Mouse (Mus musculus) neural tube, embryonic 11.5 days (tissue): ENCODE results near the gene Clec2e. TPM values are rescaled to one million over a fixed set of nuclear protein-coding genes. Genes with fewer than 3 reads are reported as not detected.
"Not testable (repeated sequence)": the region's sequence is repeated elsewhere in the genome, so short reads cannot be mapped to it uniquely, and the experiment has no call there.

Experiments
- ATAC-seq: fragments of 200-750 bp; cut with Nextera tagmentation; 2 replicates; pipeline ENCODE4 v1.8.0; 2017; ENCODE audit warnings: moderate number of reproducible peaks, mild to moderate bottlenecking, moderate TSS enrichment, moderate library complexity; ENCODE audit not compliant: insufficient read depth, low FRiP score, low TSS enrichment
- DNase-seq: peaks from one replicate; pipeline ENCODE4 v3.0.0-alpha.2; 2015; ENCODE audit warnings: low spot score
- H3K27ac ChIP-seq: fragments of 300-500 bp; sonication (generic); 2 replicates; pipeline ENCODE4 v1.5.1; 2014; ENCODE audit warnings: low read depth, mild to moderate bottlenecking, low read length
- H3K27me3 ChIP-seq: fragments of 300-500 bp; sonication (generic); 2 replicates; pipeline ENCODE4 v1.6.1; 2014; ENCODE audit warnings: mild to moderate bottlenecking, low read length, mixed read lengths; ENCODE audit not compliant: control insufficient read depth, insufficient read depth
- H3K36me3 ChIP-seq: fragments of 300-500 bp; sonication (generic); 2 replicates; pipeline ENCODE4 v1.6.1; 2014; ENCODE audit warnings: mild to moderate bottlenecking, low read length, moderate library complexity, mixed read lengths; ENCODE audit not compliant: control insufficient read depth, insufficient read depth
- H3K4me1 ChIP-seq: fragments of 300-500 bp; sonication (generic); 2 replicates; pipeline ENCODE4 v1.6.1; 2014; ENCODE audit warnings: low read length, mixed read lengths; ENCODE audit not compliant: control insufficient read depth, insufficient read depth
- H3K4me2 ChIP-seq: fragments of 300-500 bp; sonication (generic); 2 replicates; pipeline ENCODE4 v1.6.1; 2014; ENCODE audit warnings: low read depth, mild to moderate bottlenecking, moderate library complexity
- H3K4me3 ChIP-seq: fragments of 300-500 bp; sonication (generic); 2 replicates; pipeline ENCODE4 v1.5.1; 2014; ENCODE audit warnings: low read depth, low read length
- H3K9ac ChIP-seq: fragments of 300-500 bp; sonication (generic); 2 replicates; pipeline ENCODE4 v1.6.1; 2014; ENCODE audit warnings: mild to moderate bottlenecking, low read length
- H3K9me3 ChIP-seq: fragments of 300-500 bp; sonication (generic); 2 replicates; pipeline ENCODE4 v1.6.1; 2016; ENCODE audit warnings: low read length; ENCODE audit not compliant: control insufficient read depth
- WGBS: fragments of 180-500 bp; shearing (Covaris S2); extraction: QIAGEN DNeasy Blood & Tissue Kit; methylation state at CpG from one replicate; pipeline ENCODE4 v1.1.7; 2014; 5-methylcytosine and 5-hydroxymethylcytosine counted together
- polyA plus RNA-seq: library from polyadenylated mRNA; unstranded; fragments of >200 nt; fragmentation: Nextera tagmentation; extraction: Ambion mirVana; gene quantifications from 2 replicates; pipeline ENCODE4 v1.2.1, GENCODE M21; 2014

Gene Clec2e
- polyA plus RNA-seq, 1 experiment from 2014 or later = not detected

GRCm38 (mm10) chr6:129112526-129112925, 11.8 kb upstream of the Clec2e start:
- Histone ChIP-seq H3K4me3 (no peak overlapping the region), H3K27me3 (no peaks in the 10 kb centered on the region), H3K27ac (no peak overlapping the region), H3K4me1 (no peaks in the 10 kb centered on the region), H3K9me3 (no peaks in the 10 kb centered on the region), H3K9ac (no peak overlapping the region), H3K4me2 (no peak overlapping the region), H3K36me3 (no peaks in the 10 kb centered on the region)
- ATAC-seq (no peak), DNase-seq (no peak)
- 78% methylated on average over 1 of the region's 1 CpGs for WGBS

- Histone ChIP-seq H3K4me2 (no peak overlapping the region), H3K9me3 (no peaks in the 10 kb centered on the region), H3K4me1 (no peaks in the 10 kb centered on the region), H3K27me3 (no peaks in the 10 kb centered on the region), H3K27ac (no peak overlapping the region), H3K36me3 (no peaks in the 10 kb centered on the region), H3K9ac (no peak overlapping the region), H3K4me3 (no peak overlapping the region)
- DNase-seq = no peak
- no peak for ATAC-seq
Observed at GRCm38 (mm10) chr6:129107916-129108315, 7.2 kb upstream of the Clec2e start.

GRCm38 (mm10) chr6:129102858-129103555, 2.3 kb upstream of the Clec2e start:
- Histone ChIP-seq H3K4me3 (no peak overlapping the region), H3K9ac (no peak overlapping the region), H3K27ac (no peak overlapping the region), H3K9me3 (no peaks in the 10 kb centered on the region), H3K36me3 (no peaks in the 10 kb centered on the region), H3K4me1 (no peaks in the 10 kb centered on the region), H3K4me2 (no peak overlapping the region), H3K27me3 (no peaks in the 10 kb centered on the region)
- DNase-seq = no peak
- no peak for ATAC-seq
- 86% methylated on average over 4 of the region's 4 CpGs for WGBS

- no peak for DNase-seq
- H3K9ac ChIP-seq = no peak overlapping the region
- H3K9me3 ChIP-seq = no peaks in the 10 kb centered on the region
- no peak overlapping the region for H3K4me2 ChIP-seq
- H3K36me3 ChIP-seq = no peaks in the 10 kb centered on the region
- H3K27ac ChIP-seq = no peak overlapping the region
- 83% methylated on average over 1 of the region's 1 CpGs for WGBS
- ATAC-seq = no peak
- H3K4me1 ChIP-seq = no peaks in the 10 kb centered on the region
- H3K27me3 ChIP-seq = no peaks in the 10 kb centered on the region
- no peak overlapping the region for H3K4me3 ChIP-seq
Observed at GRCm38 (mm10) chr6:129101604-129102003, 891 bp upstream of the Clec2e start.

GRCm38 (mm10) chr6:129097929-129098328, 2.8 kb downstream of the Clec2e start:
- H3K27me3 ChIP-seq = no peaks in the 10 kb centered on the region
- DNase-seq (no peak), ATAC-seq (no peak)
- no peaks in the 10 kb centered on the region for H3K36me3 ChIP-seq
- no peaks in the 10 kb centered on the region for H3K9me3 ChIP-seq
- no peak overlapping the region for H3K4me3 ChIP-seq
- no peaks in the 10 kb centered on the region for H3K4me1 ChIP-seq
- WGBS = 74% methylated on average over 1 of the region's 1 CpGs
- no peak overlapping the region for H3K4me2 ChIP-seq
- no peak overlapping the region for H3K27ac ChIP-seq
- no peak overlapping the region for H3K9ac ChIP-seq

- ATAC-seq (no peak; the same call in 1 of the 2 replicates), DNase-seq (no peak)
- Histone ChIP-seq H3K9me3 (no peaks in the 10 kb centered on the region), H3K4me2 (no peak overlapping the region), H3K27ac (no peak overlapping the region), H3K4me3 (no peak overlapping the region), H3K27me3 (no peaks in the 10 kb centered on the region), H3K4me1 (no peaks in the 10 kb centered on the region), H3K36me3 (no peaks in the 10 kb centered on the region), H3K9ac (no peak overlapping the region)
Observed at GRCm38 (mm10) chr6:129095166-129095565, 5.5 kb downstream of the Clec2e start.

- H3K4me3 ChIP-seq, H3K9ac ChIP-seq, H3K4me1 ChIP-seq, H3K9me3 ChIP-seq, DNase-seq, H3K27ac ChIP-seq, H3K36me3 ChIP-seq, H3K27me3 ChIP-seq, H3K4me2 ChIP-seq, ATAC-seq: not testable (repeated sequence)
- 96% methylated on average over 8 of the region's 8 CpGs for WGBS
Observed at GRCm38 (mm10) chr6:129088596-129088995, 12.1 kb downstream of the Clec2e start.

- Histone ChIP-seq H3K4me1 (no peaks in the 10 kb centered on the region), H3K27me3 (no peaks in the 10 kb centered on the region), H3K36me3 (no peaks in the 10 kb centered on the region), H3K9me3 (no peaks in the 10 kb centered on the region), H3K4me2 (no peak overlapping the region), H3K9ac (no peak overlapping the region), H3K27ac (no peak overlapping the region), H3K4me3 (no peak overlapping the region)
- no peak for DNase-seq
- no peak for ATAC-seq
- WGBS = 81% methylated on average over 1 of the region's 1 CpGs
Observed at GRCm38 (mm10) chr6:129088161-129088560, 12.6 kb downstream of the Clec2e start.

- not testable (repeated sequence) for H3K9ac ChIP-seq, ATAC-seq, H3K4me3 ChIP-seq, H3K9me3 ChIP-seq, H3K4me2 ChIP-seq, DNase-seq, H3K36me3 ChIP-seq, H3K27me3 ChIP-seq, H3K27ac ChIP-seq, H3K4me1 ChIP-seq
- 89% methylated on average over 2 of the region's 2 CpGs for WGBS
Observed at GRCm38 (mm10) chr6:129086031-129086430, 14.7 kb downstream of the Clec2e start.
